Mouse (Mus musculus) right cerebral cortex, postnatal 4 days (tissue): ENCODE data around the gene Msx1.

Experiments used
- DNase-seq: peaks from one replicate; pipeline ENCODE4 v3.0.0-alpha.2; 2022

The Msx1 gene

GRCm38 (mm10) chr5:37784847-37785391 lies 39.5 kb downstream of the Msx1 start:
- no peak for DNase-seq

GRCm38 (mm10) chr5:37783306-37783705 lies 41.1 kb downstream of the Msx1 start:
- DNase-seq = peak; percentile 35

- DNase-seq = no peak
Observed at GRCm38 (mm10) chr5:37775681-37776080, 48.7 kb downstream of the Msx1 start.

GRCm38 (mm10) chr5:37774011-37774410 lies 50.4 kb downstream of the Msx1 start:
- DNase-seq = no peak

GRCm38 (mm10) chr5:37770870-37771269 lies 53.5 kb downstream of the Msx1 start:
- no peak for DNase-seq
